Mouse (Mus musculus) liver, embryonic 11.5 days (tissue): ENCODE measurements around the gene Smad5. TPM values are rescaled to one million over a fixed set of nuclear protein-coding genes. Genes with fewer than 3 reads are reported as not detected.

Experiments used
- ATAC-seq: fragments of 200-750 bp; cut with Nextera tagmentation; replicated peaks from 2 replicates; pipeline ENCODE4 v1.8.0; 2017; ENCODE audit warnings: moderate number of reproducible peaks, mild to moderate bottlenecking, moderate TSS enrichment, moderate library complexity; ENCODE audit not compliant: low FRiP score
- DNase-seq: peaks from one replicate; pipeline ENCODE4 v3.0.0-alpha.2; 2017; ENCODE audit warnings: low spot score
- H3K27ac ChIP-seq: fragments of 300-500 bp; sonication (generic); 2 replicates; pipeline ENCODE4 v1.5.1; 2014; ENCODE audit warnings: mild to moderate bottlenecking, low read depth, low read length, control low read depth
- H3K27me3 ChIP-seq: fragments of 300-500 bp; sonication (generic); replicated peaks from 2 replicates; pipeline ENCODE4 v1.6.1; 2014; ENCODE audit warnings: low read length, mixed read lengths; ENCODE audit not compliant: control insufficient read depth, insufficient read depth
- H3K36me3 ChIP-seq: fragments of 300-500 bp; sonication (generic); 2 replicates; pipeline ENCODE4 v1.6.1; 2014; ENCODE audit warnings: mild to moderate bottlenecking, low read length, moderate library complexity, mixed read lengths; ENCODE audit not compliant: control insufficient read depth, insufficient read depth
- H3K4me1 ChIP-seq: fragments of 300-500 bp; sonication (generic); replicated peaks from 2 replicates; pipeline ENCODE4 v1.6.1; 2014; ENCODE audit warnings: low read length, mixed read lengths; ENCODE audit not compliant: control insufficient read depth, insufficient read depth
- H3K4me2 ChIP-seq: fragments of 300-500 bp; sonication (generic); 2 replicates; pipeline ENCODE4 v1.6.1; 2014; ENCODE audit warnings: mild to moderate bottlenecking, control low read depth, moderate library complexity
- H3K4me3 ChIP-seq: fragments of 300-500 bp; sonication (generic); 2 replicates; pipeline ENCODE4 v1.5.1; 2014; ENCODE audit warnings: low read depth, low read length, control low read depth
- H3K9ac ChIP-seq: fragments of 300-500 bp; sonication (generic); 2 replicates; pipeline ENCODE4 v1.6.1; 2014; ENCODE audit warnings: low read depth, low read length, control low read depth
- H3K9me3 ChIP-seq: fragments of 300-500 bp; sonication (generic); 2 replicates; pipeline ENCODE4 v1.6.1; 2016; ENCODE audit warnings: low read length, inconsistent platforms, mixed read lengths; ENCODE audit not compliant: control insufficient read depth
- WGBS: fragments of 180-500 bp; shearing (Covaris S2); extraction: QIAGEN DNeasy Blood & Tissue Kit; methylation state at CpG from one replicate; pipeline ENCODE4 v1.1.7; 2014; 5-methylcytosine and 5-hydroxymethylcytosine counted together
- polyA plus RNA-seq: library from polyadenylated mRNA; unstranded; fragments of >200 nt; fragmentation: Nextera tagmentation; extraction: Ambion mirVana; gene quantifications from 2 replicates; pipeline ENCODE4 v1.2.1, GENCODE M21; 2014

The Smad5 gene
- polyA plus RNA-seq, 1 experiment from 2014 or later = 16.8 TPM

- no peak overlapping the region for H3K9ac ChIP-seq
- H3K27me3 ChIP-seq = no peaks in the 10 kb centered on the region
- no peaks in the 10 kb centered on the region for H3K36me3 ChIP-seq
- no peak overlapping the region for H3K4me2 ChIP-seq
- 45% methylated on average over 10 of the region's 10 CpGs for WGBS
- no peak for ATAC-seq
- no peak overlapping the region for H3K4me3 ChIP-seq
- H3K9me3 ChIP-seq = no peaks in the 10 kb centered on the region
- H3K4me1 ChIP-seq = peaks cover 5% of the 10 kb centered on the region; the same call in 1 of the 2 replicates
- no peak for DNase-seq
- no peak overlapping the region; the same call in 1 of the 2 replicates for H3K27ac ChIP-seq
Measured at GRCm38 (mm10) chr13:56678188-56678787, 24.5 kb upstream of the Smad5 start.

- H3K4me1 ChIP-seq = peaks cover 5% of the 10 kb centered on the region; the same call in 1 of the 2 replicates
- H3K4me2 ChIP-seq = no peak overlapping the region
- DNase-seq = no peak
Measured at GRCm38 (mm10) chr13:56678826-56679504, 23.8 kb upstream of the Smad5 start.

DNA sequence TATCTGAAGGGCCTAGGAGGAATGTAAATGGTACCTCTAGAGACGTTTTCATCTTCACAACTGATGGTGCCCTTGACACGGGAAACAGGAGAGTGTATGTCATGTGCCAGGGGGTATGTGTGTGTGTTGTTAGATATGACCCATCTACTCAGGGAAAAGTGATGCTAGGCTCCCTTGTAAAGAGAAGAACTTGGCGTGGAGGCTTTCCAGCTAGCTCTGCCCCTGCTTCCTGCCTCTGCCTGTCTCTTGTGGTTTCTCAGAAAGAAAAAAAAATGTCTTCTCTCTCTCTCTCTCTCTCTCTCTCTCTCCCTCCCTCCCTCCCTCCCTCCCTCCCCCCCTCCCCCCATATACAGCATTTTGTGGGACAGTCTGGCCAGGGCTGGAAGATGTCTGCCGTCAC is 20.9 kb upstream of the Smad5 start:
- no peaks in the 10 kb centered on the region for H3K27me3 ChIP-seq
- no peaks in the 10 kb centered on the region for H3K36me3 ChIP-seq
- H3K9ac ChIP-seq = no peak overlapping the region
- no peak overlapping the region for H3K27ac ChIP-seq
- H3K9me3 ChIP-seq = no peaks in the 10 kb centered on the region
- H3K4me1 ChIP-seq = peaks cover 5% of the 10 kb centered on the region; the same call in 1 of the 2 replicates
- no peak overlapping the region for H3K4me3 ChIP-seq
- 57% methylated on average over 4 of the region's 4 CpGs for WGBS
- no peak overlapping the region for H3K4me2 ChIP-seq
- no peak for DNase-seq
- no peak for ATAC-seq

More at GRCm38 (mm10) chr13:56678826-56679504, 23.8 kb upstream of the Smad5 start:
- no peaks in the 10 kb centered on the region for H3K27me3 ChIP-seq
- ATAC-seq = no peak
- no peak overlapping the region; the same call in 1 of the 2 replicates for H3K27ac ChIP-seq
- WGBS = 39% methylated on average over 10 of the region's 10 CpGs
- no peak overlapping the region for H3K4me3 ChIP-seq
- H3K36me3 ChIP-seq = no peaks in the 10 kb centered on the region
- H3K9me3 ChIP-seq = no peaks in the 10 kb centered on the region
- H3K9ac ChIP-seq = no peak overlapping the region

DNA sequence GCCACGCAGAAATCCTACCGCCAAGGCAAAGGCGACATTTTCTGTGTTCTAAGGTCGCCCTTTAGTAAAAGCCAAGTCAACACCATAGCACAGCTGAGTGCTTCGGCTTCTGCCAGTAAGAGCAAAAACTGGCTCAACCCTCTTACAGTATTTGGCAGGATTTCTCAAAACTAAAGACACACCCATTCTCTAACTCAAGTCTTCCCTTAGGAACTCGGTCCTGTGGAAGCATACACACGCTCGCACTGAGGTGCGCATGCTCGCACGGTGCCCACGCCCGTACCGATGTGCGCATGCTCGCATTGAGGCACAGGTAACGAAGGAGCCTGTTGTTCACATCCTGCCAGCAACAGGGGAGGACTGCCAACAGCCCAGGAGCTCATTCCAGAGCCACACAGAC is 20.5 kb upstream of the Smad5 start:
- Histone ChIP-seq H3K4me2 (no peak overlapping the region), H3K9ac (no peak overlapping the region), H3K4me1 (peaks cover 5% of the 10 kb centered on the region; the same call in 1 of the 2 replicates), H3K36me3 (no peaks in the 10 kb centered on the region), H3K27me3 (no peaks in the 10 kb centered on the region), H3K27ac (no peak overlapping the region), H3K9me3 (no peaks in the 10 kb centered on the region), H3K4me3 (no peak overlapping the region)
- no peak for ATAC-seq
- whole genome bisulfite sequencing = 76% methylated on average over 17 of the region's 17 CpGs
- no peak for DNase-seq

GRCm38 (mm10) chr13:56683306-56683705 is 19.5 kb upstream of the Smad5 start:
- no peaks in the 10 kb centered on the region for H3K36me3 ChIP-seq
- ATAC-seq = no peak
- H3K9ac ChIP-seq = no peak overlapping the region
- H3K9me3 ChIP-seq = no peaks in the 10 kb centered on the region
- H3K4me2 ChIP-seq = no peak overlapping the region
- no peak for DNase-seq
- 87% methylated on average over 7 of the region's 7 CpGs for WGBS
- no peaks in the 10 kb centered on the region for H3K27me3 ChIP-seq
- H3K4me1 ChIP-seq = no peaks in the 10 kb centered on the region
- no peak overlapping the region for H3K4me3 ChIP-seq
- H3K27ac ChIP-seq = no peak overlapping the region

- Histone ChIP-seq H3K9me3 (no peaks in the 10 kb centered on the region), H3K27me3 (no peaks in the 10 kb centered on the region), H3K9ac (no peak overlapping the region), H3K27ac (no peak overlapping the region), H3K4me3 (no peak overlapping the region), H3K4me1 (no peaks in the 10 kb centered on the region; the same call in 1 of the 2 replicates), H3K4me2 (no peak overlapping the region), H3K36me3 (no peaks in the 10 kb centered on the region)
- no peak for ATAC-seq
- no peak for DNase-seq
- WGBS = 52% methylated on average over 7 of the region's 7 CpGs
Measured at GRCm38 (mm10) chr13:56692011-56692410, 10.8 kb upstream of the Smad5 start.

GRCm38 (mm10) chr13:56692644-56693043 is 10.2 kb upstream of the Smad5 start:
- Histone ChIP-seq H3K9me3 (no peaks in the 10 kb centered on the region), H3K36me3 (no peaks in the 10 kb centered on the region), H3K4me2 (no peak overlapping the region), H3K4me1 (no peaks in the 10 kb centered on the region; the same call in 1 of the 2 replicates), H3K9ac (no peak overlapping the region), H3K27me3 (no peaks in the 10 kb centered on the region), H3K27ac (no peak overlapping the region), H3K4me3 (no peak overlapping the region)
- no peak for ATAC-seq
- DNase-seq = no peak
- 76% methylated on average over 6 of the region's 6 CpGs for WGBS

DNA sequence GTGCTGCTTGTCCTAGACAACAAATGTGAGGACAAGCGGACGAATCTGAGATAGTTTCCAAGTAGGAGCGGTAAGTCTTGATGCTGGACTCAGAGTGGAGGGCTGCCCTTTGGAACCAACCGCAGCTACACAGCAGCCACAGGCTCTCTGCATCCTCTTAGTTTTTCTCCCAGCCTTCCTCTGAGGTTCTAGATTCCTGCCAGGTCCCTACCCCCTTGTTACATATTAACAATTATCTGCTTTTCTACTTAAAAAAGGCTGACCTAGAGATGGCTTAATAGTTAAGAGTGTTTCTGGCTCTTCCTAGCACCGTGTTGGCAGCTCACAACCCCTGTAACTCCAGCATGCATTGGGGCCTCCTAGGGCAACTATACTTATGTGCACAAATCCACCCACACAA is 7.1 kb upstream of the Smad5 start:
- ATAC-seq = no peak

DNA sequence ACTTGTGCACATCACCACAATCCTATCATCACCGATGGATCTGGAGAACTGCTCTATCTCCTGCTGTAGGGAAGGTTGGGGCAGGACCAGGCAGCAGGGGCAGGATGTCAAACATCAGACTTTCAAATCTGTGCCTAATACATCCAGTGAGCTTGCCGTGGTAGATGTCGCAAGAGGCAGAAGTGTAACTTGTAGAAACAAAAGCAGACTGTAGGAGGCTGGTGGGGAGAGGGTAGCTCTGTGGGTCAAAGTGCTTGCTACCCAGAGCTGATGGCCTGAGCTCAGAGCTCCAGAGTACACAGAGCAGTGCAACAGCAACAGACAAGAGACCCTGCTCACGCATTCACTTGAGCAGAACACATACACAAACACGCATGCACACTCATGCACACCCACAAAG is 6.1 kb upstream of the Smad5 start:
- no peaks in the 10 kb centered on the region for H3K27me3 ChIP-seq
- H3K27ac ChIP-seq = peak overlapping the region; percentile 47; the same call in 1 of the 2 replicates
- no peak overlapping the region for H3K9ac ChIP-seq
- DNase-seq (no peak), ATAC-seq (peak; percentile 67)
- no peaks in the 10 kb centered on the region; the same call in 1 of the 2 replicates for H3K4me1 ChIP-seq
- WGBS = 60% methylated on average over 5 of the region's 5 CpGs
- H3K4me3 ChIP-seq = no peak overlapping the region
- H3K4me2 ChIP-seq = no peak overlapping the region
- H3K9me3 ChIP-seq = no peaks in the 10 kb centered on the region
- H3K36me3 ChIP-seq = no peaks in the 10 kb centered on the region

More for the DNA sequence above, 7.1 kb upstream of the Smad5 start:
- no peak overlapping the region for H3K9ac ChIP-seq
- H3K9me3 ChIP-seq = no peaks in the 10 kb centered on the region
- no peak overlapping the region for H3K27ac ChIP-seq
- no peak overlapping the region for H3K4me3 ChIP-seq
- H3K27me3 ChIP-seq = no peaks in the 10 kb centered on the region
- WGBS = 80% methylated on average over 5 of the region's 5 CpGs
- H3K4me1 ChIP-seq = no peaks in the 10 kb centered on the region; the same call in 1 of the 2 replicates
- no peak overlapping the region for H3K4me2 ChIP-seq
- no peak for DNase-seq
- H3K36me3 ChIP-seq = no peaks in the 10 kb centered on the region
